In the genomic region with DNA sequence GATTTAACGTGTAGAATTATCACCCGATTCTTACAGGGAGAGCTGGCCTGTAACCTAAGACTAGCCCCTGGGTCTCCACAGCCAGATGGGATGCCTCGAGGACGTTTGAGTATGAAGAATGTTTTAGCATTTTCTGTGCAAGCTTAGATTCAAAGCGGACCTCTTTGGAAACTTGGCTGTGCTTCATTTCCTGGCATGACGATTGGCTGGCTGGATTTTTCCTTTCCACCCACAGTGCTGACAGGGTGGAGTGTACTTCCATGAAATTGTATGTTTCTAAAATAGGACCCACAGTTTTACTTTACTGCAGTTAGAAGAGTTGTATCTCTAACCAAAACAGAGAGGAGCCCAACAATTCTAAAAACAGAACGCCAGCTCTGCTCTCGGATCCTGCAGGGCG, we compare ENCODE assay signal across 7 mouse cellular contexts.
A peak's percentile ranks its signal among the peaks of the same experiment; 100 is the strongest.
DNase-seq lines count a peak whose midpoint lies in the region; ATAC-seq and TF ChIP-seq lines count a peak whose summit lies in the region.

No protein-coding gene starts in this region.

- 0 out of 2 replicates have a peak, but pooled peaks cover 6% of the 10 kb centered on the region for H3K36me3 ChIP-seq in embryonic facial prominence, embryonic 15.5 days
- no peaks in the 10 kb centered on the region for H3K36me3 ChIP-seq in kidney, embryonic 16.5 days (ENCODE audit: insufficient read depth, low read length)

- peak; percentile 79 for ATAC-seq in embryonic facial prominence, embryonic 15.5 days (ENCODE audit: insufficient number of reproducible peaks, low FRiP score, low TSS enrichment, low read depth)
- ATAC-seq in kidney, embryonic 16.5 days (ENCODE audit: low FRiP score, low TSS enrichment), result no peak
- no peak for ATAC-seq in erythroblast, adult 5-6 weeks (replicated peaks; ENCODE audit: low FRiP score, poor library complexity, severe bottlenecking)
- ATAC-seq in CD4-positive, CD25-positive, alpha-beta regulatory T cell, adult 4 months, result no peak

- H3K27me3 ChIP-seq in embryonic facial prominence, embryonic 15.5 days, result no peaks in the 10 kb centered on the region
- no peaks in the 10 kb centered on the region for H3K27me3 ChIP-seq in kidney, embryonic 16.5 days (ENCODE audit: insufficient read depth, low read length)
- no peaks in the 10 kb centered on the region for H3K27me3 ChIP-seq in cerebellum, adult 2 months (ENCODE audit: control insufficient read depth, insufficient read depth, low read length)

- 31% methylated on average over 9 of the region's 9 CpGs for WGBS in embryonic facial prominence, embryonic 15.5 days
- 49% methylated on average over 9 of the region's 9 CpGs for WGBS in kidney, embryonic 16.5 days
- WGBS in cerebellum, adult 2 months, result 39% methylated on average over 9 of the region's 9 CpGs

- peak; percentile 26 for DNase-seq in gastrocnemius, postnatal 10 days
- DNase-seq in lung, postnatal 14 days, result peak; percentile 50
- no peak for DNase-seq in cerebellum, adult 2 months

- no peak overlapping the region for H3K4me3 ChIP-seq in embryonic facial prominence, embryonic 15.5 days (replicated peaks)
- H3K4me3 ChIP-seq in kidney, embryonic 16.5 days (ENCODE audit: low read length), result no peak overlapping the region
- no peak overlapping the region for H3K4me3 ChIP-seq in cerebellum, adult 2 months (replicated peaks; ENCODE audit: insufficient read depth, low read depth, low read length)

- no peak for TF ChIP-seq POLR2A in cerebellum, adult 2 months (IDR thresholded peaks at IDR 0.05; ENCODE audit: borderline replicate concordance, insufficient read depth, low read length)

- H3K4me1 ChIP-seq in embryonic facial prominence, embryonic 15.5 days, result peaks cover 65% of the 10 kb centered on the region
- H3K4me1 ChIP-seq in kidney, embryonic 16.5 days (ENCODE audit: insufficient read depth, low read length), result peaks cover 35% of the 10 kb centered on the region
- H3K4me1 ChIP-seq in cerebellum, adult 2 months (ENCODE audit: control insufficient read depth, insufficient read depth, low read length), result no peaks in the 10 kb centered on the region

- TF ChIP-seq CTCF in cerebellum, adult 2 months (IDR thresholded peaks at IDR 0.05; ENCODE audit: borderline replicate concordance, insufficient read depth, low read depth, low read length), result no peak

- peak overlapping the region; percentile 17; the same call in 1 of the 2 replicates for H3K4me2 ChIP-seq in embryonic facial prominence, embryonic 15.5 days (replicated peaks)
- no peak overlapping the region for H3K4me2 ChIP-seq in kidney, embryonic 16.5 days (replicated peaks; ENCODE audit: low read depth, low read length)

- no peak overlapping the region for H3K9ac ChIP-seq in embryonic facial prominence, embryonic 15.5 days
- no peak overlapping the region for H3K9ac ChIP-seq in kidney, embryonic 16.5 days (replicated peaks; ENCODE audit: low read length)

- no peaks in the 10 kb centered on the region for H3K9me3 ChIP-seq in embryonic facial prominence, embryonic 15.5 days (replicated peaks)
- no peaks in the 10 kb centered on the region for H3K9me3 ChIP-seq in kidney, embryonic 16.5 days (ENCODE audit: low read length)

- H3K27ac ChIP-seq in embryonic facial prominence, embryonic 15.5 days (replicated peaks), result peak overlapping the region; percentile 95
- peak overlapping the region; percentile 54 for H3K27ac ChIP-seq in kidney, embryonic 16.5 days (ENCODE audit: low read length)
- no peak overlapping the region for H3K27ac ChIP-seq in cerebellum, adult 2 months (ENCODE audit: insufficient read depth, low read length)

Comparison
In these comparisons a context has a peak if more than half of its experiments do, and no peak if none do; other contexts are left out.
1. DNase-seq: peak in gastrocnemius, postnatal 10 days (single experiment) and lung, postnatal 14 days (single experiment); none in cerebellum, adult 2 months (0 of 2).